7 mouse cellular contexts compared by ENCODE assay signal in genomic region chr16:35768785-35769642, GRCm38 (mm10). TPM values are rescaled to one million over a fixed set of nuclear protein-coding genes. Genes with fewer than 3 reads are reported as not detected.
A peak's percentile ranks its signal among the peaks of the same experiment; 100 is the strongest.
DNase-seq lines count a peak whose midpoint lies in the region; ATAC-seq and TF ChIP-seq lines count a peak whose summit lies in the region.

TSS of gene Dirc2 (minus strand) at chr16:35769356.

- no peaks in the 10 kb centered on the region for H3K9me3 ChIP-seq in kidney, embryonic 14.5 days (ENCODE audit: control insufficient read depth, low read length)
- H3K9me3 ChIP-seq in limb, embryonic 14.5 days (ENCODE audit: control insufficient read depth, low read length) = no peaks in the 10 kb centered on the region
- no peaks in the 10 kb centered on the region for H3K9me3 ChIP-seq in midbrain, embryonic 16.5 days (replicated peaks; ENCODE audit: control insufficient read depth, low read length, poor library complexity, severe bottlenecking)

- peak within 1 kb of the TSS; percentile 60 for H3K4me2 ChIP-seq in kidney, embryonic 14.5 days (replicated peaks; ENCODE audit: low read depth, low read length)
- peak within 1 kb of the TSS; percentile 69 for H3K4me2 ChIP-seq in limb, embryonic 14.5 days (replicated peaks; ENCODE audit: low read depth, low read length, severe bottlenecking)
- peak within 1 kb of the TSS; percentile 91 for H3K4me2 ChIP-seq in midbrain, embryonic 16.5 days (ENCODE audit: low read length)

- under 1% methylated on average over 61 of the region's 78 CpGs for WGBS in kidney, embryonic 14.5 days
- WGBS in limb, embryonic 14.5 days = under 1% methylated on average over 57 of the region's 78 CpGs
- WGBS in midbrain, embryonic 16.5 days = under 1% methylated on average over 56 of the region's 78 CpGs
- WGBS in spleen, adult 2 months = 1% methylated on average over 72 of the region's 78 CpGs

- no peaks in the 10 kb centered on the region for H3K27me3 ChIP-seq in kidney, embryonic 14.5 days (ENCODE audit: control insufficient read depth, insufficient read depth, low read length)
- no peaks in the 10 kb centered on the region for H3K27me3 ChIP-seq in limb, embryonic 14.5 days (ENCODE audit: control insufficient read depth, insufficient read depth, low read length)
- H3K27me3 ChIP-seq in midbrain, embryonic 16.5 days (ENCODE audit: control insufficient read depth, insufficient read depth, low read depth, low read length) = no peaks in the 10 kb centered on the region
- no peaks in the 10 kb centered on the region for H3K27me3 ChIP-seq in spleen, adult 2 months (ENCODE audit: control insufficient read depth, insufficient read depth, low read length)

- TF ChIP-seq CTCF in embryonic fibroblast, embryonic 13.5 days (IDR thresholded peaks at IDR 0.05; ENCODE audit: borderline replicate concordance, insufficient read depth, low read length) = no peak
- TF ChIP-seq CTCF in spleen, adult 2 months (IDR thresholded peaks at IDR 0.05; ENCODE audit: extremely low read depth, insufficient read depth, insufficient read length, insufficient replicate concordance) = no peak

- peak within 1 kb of the TSS; percentile 75 for H3K4me3 ChIP-seq in embryonic fibroblast, embryonic 13.5 days (ENCODE audit: insufficient read depth, low read length)
- peak within 1 kb of the TSS; percentile 77 for H3K4me3 ChIP-seq in kidney, embryonic 14.5 days (ENCODE audit: low read length)
- H3K4me3 ChIP-seq in limb, embryonic 14.5 days (replicated peaks; ENCODE audit: low read length) = peak within 1 kb of the TSS; percentile 62
- H3K4me3 ChIP-seq in midbrain, embryonic 16.5 days (ENCODE audit: low read depth, low read length) = peak within 1 kb of the TSS; percentile 91
- peak within 1 kb of the TSS; percentile 99 for H3K4me3 ChIP-seq in spleen, adult 2 months (ENCODE audit: extremely low read depth, insufficient read depth, insufficient read length)

- H3K9ac ChIP-seq in kidney, embryonic 14.5 days (ENCODE audit: low read depth, low read length) = peak within 1 kb of the TSS; percentile 80
- peak within 1 kb of the TSS; percentile 92 for H3K9ac ChIP-seq in limb, embryonic 14.5 days (ENCODE audit: low read depth, low read length, severe bottlenecking)
- H3K9ac ChIP-seq in midbrain, embryonic 16.5 days (ENCODE audit: low read depth, low read length) = peak within 1 kb of the TSS; percentile 96

- no peaks in the 10 kb centered on the region for H3K36me3 ChIP-seq in kidney, embryonic 14.5 days (ENCODE audit: control insufficient read depth, insufficient read depth, low read length)
- H3K36me3 ChIP-seq in limb, embryonic 14.5 days (ENCODE audit: control insufficient read depth, insufficient read depth, low read length) = no peaks in the 10 kb centered on the region
- H3K36me3 ChIP-seq in midbrain, embryonic 16.5 days (ENCODE audit: control insufficient read depth, insufficient read depth, low read length) = no peaks in the 10 kb centered on the region
- H3K36me3 ChIP-seq in spleen, adult 2 months (ENCODE audit: control insufficient read depth, insufficient read depth, low read length) = no peaks in the 10 kb centered on the region; the same call in 1 of the 2 replicates

- peak; percentile 53 to 63 for DNase-seq in adrenal gland, postnatal 4 days (ENCODE audit: low spot score in 2 of 2)
- DNase-seq in heart, adult 9 months (ENCODE audit: low spot score in 2 of 2) = peak; percentile 85 to 88
- DNase-seq in limb, embryonic 14.5 days (ENCODE audit: low spot score) = peak; percentile 63
- peak in 1 of 2 experiments; percentile 49 for DNase-seq in spleen, adult 2 months (ENCODE audit: low read depth in 1 of 2, low spot score in 2 of 2)

- peak within 1 kb of the TSS; percentile 49 for H3K27ac ChIP-seq in embryonic fibroblast, embryonic 13.5 days (ENCODE audit: insufficient read depth, low read length)
- H3K27ac ChIP-seq in kidney, embryonic 14.5 days (ENCODE audit: low read depth, low read length) = 0 out of 2 replicates have a peak within 1 kb of the TSS, but pooled peaks have one; percentile 0
- peak within 1 kb of the TSS; percentile 61; the same call in 1 of the 2 replicates for H3K27ac ChIP-seq in limb, embryonic 14.5 days (replicated peaks; ENCODE audit: low read depth, low read length)
- H3K27ac ChIP-seq in midbrain, embryonic 16.5 days (ENCODE audit: low read length) = peak within 1 kb of the TSS; percentile 71
- H3K27ac ChIP-seq in spleen, adult 2 months (ENCODE audit: insufficient read depth, low read length) = peak within 1 kb of the TSS; percentile 82

- no peaks in the 10 kb centered on the region for H3K4me1 ChIP-seq in embryonic fibroblast, embryonic 13.5 days (ENCODE audit: control insufficient read depth, insufficient read depth, low read length)
- H3K4me1 ChIP-seq in kidney, embryonic 14.5 days (ENCODE audit: control insufficient read depth, insufficient read depth, low read length) = peaks cover 5% of the 10 kb centered on the region; the same call in 1 of the 2 replicates
- peaks cover 18% of the 10 kb centered on the region for H3K4me1 ChIP-seq in limb, embryonic 14.5 days (ENCODE audit: control insufficient read depth, insufficient read depth, low read length)
- H3K4me1 ChIP-seq in midbrain, embryonic 16.5 days (ENCODE audit: control insufficient read depth, insufficient read depth, low read length) = peaks cover 23% of the 10 kb centered on the region
- peaks cover 11% of the 10 kb centered on the region for H3K4me1 ChIP-seq in spleen, adult 2 months (ENCODE audit: control insufficient read depth, insufficient read depth, insufficient read length)

- ATAC-seq in kidney, embryonic 14.5 days (ENCODE audit: low FRiP score, low TSS enrichment) = peak; percentile 86
- peak; percentile 87 for ATAC-seq in limb, embryonic 14.5 days (ENCODE audit: low FRiP score, low read depth)
- ATAC-seq in midbrain, embryonic 16.5 days = peak; percentile 86

- peak; percentile 68 for TF ChIP-seq POLR2A in embryonic fibroblast, embryonic 13.5 days (IDR thresholded peaks at IDR 0.05; ENCODE audit: low read depth, low read length)
- TF ChIP-seq POLR2A in limb, embryonic 14.5 days (IDR thresholded peaks at IDR 0.05; ENCODE audit: borderline replicate concordance, extremely low read depth, insufficient read depth, insufficient read length) = 0 out of 2 replicates have a peak, but pooled peaks have one; percentile 23
- peak; percentile 20; the same call in 1 of the 2 replicates for TF ChIP-seq POLR2A in spleen, adult 2 months (IDR thresholded peaks at IDR 0.05; ENCODE audit: low read depth, low read length)

RNA-seq across cellular contexts. Expression of gene Dirc2, which starts in this region (rescaled TPM):
- total RNA-seq in adrenal gland, postnatal 4 days (2021) = 10 to 100 TPM; 30.6 to 33.0 TPM
- polyA plus RNA-seq in embryonic fibroblast, embryonic 13.5 days (2011; ENCODE audit: insufficient read length, low read depth, missing spikeins) = 25.1 and 27.6 TPM in 2 replicates
- 14.3 and 17.9 TPM in 2 replicates for polyA plus RNA-seq in kidney, embryonic 14.5 days (2014; fragmentation: Nextera tagmentation; extraction: Ambion mirVana)
- polyA plus RNA-seq in limb, embryonic 14.5 days (2012; rRNA removed) = 22.9 and 28.7 TPM in 2 replicates
- polyA plus RNA-seq in limb, embryonic 14.5 days (2014; fragmentation: Nextera tagmentation; extraction: Ambion mirVana) = 20.5 and 23.0 TPM in 2 replicates
- polyA plus RNA-seq in midbrain, embryonic 16.5 days (2015; fragmentation: Nextera tagmentation; extraction: Ambion mirVana) = 30.7 and 32.0 TPM in 2 replicates
- 20.7 and 27.5 TPM in 2 replicates for polyA plus RNA-seq in spleen, adult 2 months (2012; rRNA removed)

Comparison
In these comparisons a context has a peak if more than half of its experiments do, and no peak if none do; other contexts are left out.
1. H3K27ac ChIP-seq: peak in every context shown above with its lines; median percentile 82 in spleen, adult 2 months; 71 in midbrain, embryonic 16.5 days; 61 in limb, embryonic 14.5 days; 49 in embryonic fibroblast, embryonic 13.5 days; 0 in kidney, embryonic 14.5 days.